Mouse (Mus musculus) B cell, adult 62 days (primary cell): ENCODE data around the gene Fam240a. TPM values are rescaled to one million over a fixed set of nuclear protein-coding genes. Genes with fewer than 3 reads are reported as not detected.

Source experiments
- total RNA-seq: library from RNA; stranded (reverse); gene quantifications from 4 replicates; pipeline ENCODE4 v1.2.4, GENCODE M21; 2023

Gene Fam240a
- total RNA-seq, result not detected in 4 replicates

GRCm38 (mm10) chr9:110916786-110917185 lies at the start of gene Fam240a:
Gene Fam240a, minus strand, starts transcription at chr9:110916861.

GRCm38 (mm10) chr9:110951397-110951796 lies 34.7 kb upstream of the Fam240a start, which contains the start of gene Lrrc2:
Gene Lrrc2, plus strand, starts transcription at chr9:110951545.

GRCm38 (mm10) chr9:110945926-110946325 lies 29.3 kb upstream of the Fam240a start, which contains the start of gene Tdgf1:
Gene Tdgf1, minus strand, starts transcription at chr9:110946158.

GRCm38 (mm10) chr9:110879998-110880561 lies 36.6 kb downstream of the Fam240a start, which contains the start of gene Tmie:
Gene Tmie, minus strand, starts transcription at chr9:110880113.

GRCm38 (mm10) chr9:110879191-110879920 lies 37.3 kb downstream of the Fam240a start, which contains the start of gene Als2cl:
Gene Als2cl, plus strand, starts transcription at chr9:110879870.

Other genes starting within 250 kb of the Fam240a start
- gene Myl3, start 175.0 kb downstream of the Fam240a start, total RNA-seq, result not detected in 4 replicates
- not detected in 4 replicates for gene Pth1r, start 169.7 kb downstream of the Fam240a start, total RNA-seq
- not detected in 4 replicates for gene Prss42, start 118.7 kb downstream of the Fam240a start, total RNA-seq
- gene Prss44, start 102.9 kb downstream of the Fam240a start, total RNA-seq, result not detected in 4 replicates
- gene Prss43, start 90.2 kb downstream of the Fam240a start, total RNA-seq, result not detected in 4 replicates
- gene Prss45, start 82.3 kb downstream of the Fam240a start, total RNA-seq, result not detected in 4 replicates
- gene Prss46, start 72.4 kb downstream of the Fam240a start, total RNA-seq, result not detected in 4 replicates
- gene Prss50, start 58.9 kb downstream of the Fam240a start, total RNA-seq, result not detected in 4 replicates
- 0.55 to 1.3 TPM (median 0.74 TPM) in 4 replicates for gene Als2cl, start 37.0 kb downstream of the Fam240a start, total RNA-seq
- gene Tmie, start 36.7 kb downstream of the Fam240a start, total RNA-seq, result not detected in 4 replicates
- gene Tdgf1, start 29.3 kb upstream of the Fam240a start, total RNA-seq, result not detected in 4 replicates
- 0.15 TPM in 1 of 4 replicates, not detected in the others for gene Lrrc2, start 34.7 kb upstream of the Fam240a start, total RNA-seq
- gene Rtp3, start 73.7 kb upstream of the Fam240a start, total RNA-seq, result not detected in 4 replicates
- gene Ltf, start 102.4 kb upstream of the Fam240a start, total RNA-seq, result 1.2 to 3.2 TPM (median 2.9 TPM) in 4 replicates
- 3.0 to 6.5 TPM (median 5.7 TPM) in 4 replicates for gene Ccrl2, start 140.7 kb upstream of the Fam240a start, total RNA-seq
- gene Lrrfip2, start 200.7 kb upstream of the Fam240a start, total RNA-seq, result 30.4 to 39.2 TPM (median 35.3 TPM) in 4 replicates